Mouse (Mus musculus) bone marrow macrophage, adult 2 months (primary cell): ENCODE results near the gene Ano10. TPM values are rescaled to one million over a fixed set of nuclear protein-coding genes. Genes with fewer than 3 reads are reported as not detected.
"Not testable (repeated sequence)": the region's sequence is repeated elsewhere in the genome, so short reads cannot be mapped to it uniquely, and the experiment has no call there.

Experiments
- H3K27ac ChIP-seq: 2 replicates; pipeline ENCODE4 v1.5.1; 2012; ENCODE audit warnings: low read depth, low read length; ENCODE audit not compliant: insufficient read depth
- H3K4me1 ChIP-seq: 2 replicates; pipeline ENCODE4 v1.6.1; 2012; ENCODE audit warnings: low read length; ENCODE audit not compliant: control insufficient read depth, insufficient read depth
- H3K4me3 ChIP-seq: 2 replicates; pipeline ENCODE4 v1.5.1; 2012; ENCODE audit warnings: mild to moderate bottlenecking, low read length, moderate library complexity; ENCODE audit not compliant: insufficient read depth
- CTCF ChIP-seq: IDR thresholded peaks from 2 replicates; pipeline ENCODE4 v1.5.1; 2012; ENCODE audit warnings: low read depth, mild to moderate bottlenecking, low read length, moderate library complexity
- POLR2A ChIP-seq: IDR thresholded peaks from 2 replicates; pipeline ENCODE4 v1.6.1; 2012; ENCODE audit warnings: mild to moderate bottlenecking, low read depth, low read length, borderline replicate concordance
- polyA plus RNA-seq: library from polyadenylated mRNA; stranded (reverse); fragments of >200 nt; gene quantifications from 2 replicates; pipeline ENCODE4 v1.2.4, GENCODE M21; 2012; ENCODE audit not compliant: missing spikeins, insufficient read depth, insufficient read length

Gene Ano10
- polyA plus RNA-seq, 1 experiment = 24.7 TPM

GRCm38 (mm10) chr9:122177256-122178220 is 116.7 kb downstream of the Ano10 start:
- Histone ChIP-seq H3K4me3 (no peak overlapping the region), H3K4me1 (peaks cover 11% of the 10 kb centered on the region), H3K27ac (no peak overlapping the region)
- TF ChIP-seq POLR2A = no peak
- no peak for TF ChIP-seq CTCF

DNA sequence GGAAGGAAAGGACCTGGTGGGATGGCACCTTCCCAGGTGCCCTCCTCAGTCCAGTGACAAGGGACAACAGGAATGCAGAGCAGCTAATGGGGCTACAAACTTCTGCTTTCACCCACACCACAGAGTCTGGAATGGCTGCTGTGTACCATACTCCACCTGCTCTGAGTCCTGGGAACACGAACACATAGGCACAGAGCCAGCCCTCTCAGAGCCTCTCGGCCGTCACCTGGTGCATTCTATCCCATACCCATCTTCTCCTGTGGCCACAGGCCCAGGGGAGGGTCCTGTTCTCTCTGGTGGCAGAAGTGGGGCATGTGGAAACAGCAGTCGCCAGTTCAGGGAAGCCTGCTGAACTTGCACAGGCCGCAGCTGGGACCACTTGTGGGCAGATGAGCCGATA is 119.5 kb downstream of the Ano10 start:
- H3K27ac ChIP-seq = no peak overlapping the region
- no peak for TF ChIP-seq POLR2A
- no peak for TF ChIP-seq CTCF
- H3K4me1 ChIP-seq = peaks cover 2% of the 10 kb centered on the region
- H3K4me3 ChIP-seq = no peak overlapping the region

DNA sequence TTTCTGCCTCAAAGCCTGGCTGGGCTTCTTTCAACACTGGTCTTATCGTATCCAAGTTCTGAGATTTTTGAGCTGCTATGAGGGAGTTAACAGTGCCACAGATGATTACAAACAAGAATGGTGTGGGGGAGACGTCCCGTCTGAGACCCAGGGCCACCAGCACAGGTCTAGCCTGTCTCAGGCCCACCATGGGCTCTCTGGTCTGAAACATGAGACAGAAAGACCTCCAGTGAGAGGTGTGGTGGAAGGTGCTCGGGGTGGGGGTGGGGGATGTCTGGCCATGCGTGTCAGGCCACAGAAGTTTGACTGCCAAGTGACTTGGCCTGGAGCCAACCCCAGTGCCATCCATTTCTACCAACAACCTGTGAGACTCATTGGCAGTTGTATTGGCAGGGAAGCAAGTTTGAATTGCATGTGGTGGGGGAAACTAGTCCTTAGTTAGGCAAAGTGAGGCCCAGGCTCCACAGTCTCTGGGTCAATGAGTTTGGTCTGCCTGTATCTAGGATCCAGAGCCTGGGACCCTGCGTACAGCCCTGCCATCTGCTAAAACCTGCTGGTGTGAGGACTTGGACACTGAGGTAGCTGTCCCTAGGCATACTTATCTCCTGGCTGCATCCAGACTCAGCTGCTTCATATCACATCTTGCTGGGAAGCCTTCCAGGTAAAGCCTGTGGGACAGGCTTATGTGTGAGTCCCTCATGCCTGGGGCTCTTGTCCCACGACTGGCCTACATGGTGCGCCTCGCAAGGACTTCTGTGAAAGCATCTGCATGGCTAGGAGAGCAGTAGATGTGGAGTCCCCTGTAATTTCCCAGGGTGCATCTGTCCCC is 120.6 kb downstream of the Ano10 start:
- no peak overlapping the region for H3K27ac ChIP-seq
- TF ChIP-seq POLR2A (no peak), CTCF (no peak)
- no peak overlapping the region for H3K4me3 ChIP-seq
- H3K4me1 ChIP-seq = no peaks in the 10 kb centered on the region

DNA sequence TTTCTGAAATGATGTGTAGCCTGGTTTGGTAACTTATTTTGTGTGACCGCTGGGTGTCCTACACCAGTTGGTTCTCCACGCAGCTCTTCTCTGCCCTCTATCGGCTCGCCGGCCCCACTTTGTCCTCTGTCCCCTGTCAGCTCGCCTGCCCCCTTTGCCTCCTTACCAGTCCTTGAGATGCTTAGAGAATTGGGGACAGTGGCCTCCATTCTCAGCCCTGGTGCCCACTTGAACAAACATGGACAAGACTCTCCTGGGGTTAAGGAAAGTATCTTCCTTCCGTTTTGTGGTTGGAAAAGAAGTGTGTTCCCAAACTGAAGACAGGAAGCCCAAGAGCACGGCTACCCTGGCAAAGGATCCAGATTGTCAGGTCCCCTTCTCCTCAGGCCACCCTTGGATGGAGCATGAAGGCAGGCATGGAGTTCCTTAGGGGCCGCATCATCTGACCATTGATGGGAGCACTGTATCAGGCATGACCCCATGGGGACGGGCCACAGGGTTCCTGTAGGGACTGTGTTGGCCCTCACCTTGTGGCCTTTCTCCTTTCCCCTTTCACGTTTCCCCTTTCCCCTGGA is 121.5 kb downstream of the Ano10 start:
- Histone ChIP-seq H3K4me1 (no peaks in the 10 kb centered on the region), H3K4me3 (no peak overlapping the region), H3K27ac (no peak overlapping the region)
- TF ChIP-seq POLR2A (no peak), CTCF (no peak)

- TF ChIP-seq POLR2A (no peak), CTCF (no peak)
These were observed 124.3 kb downstream of the Ano10 start for GRCm38 (mm10) chr9:122169901-122170300.

DNA sequence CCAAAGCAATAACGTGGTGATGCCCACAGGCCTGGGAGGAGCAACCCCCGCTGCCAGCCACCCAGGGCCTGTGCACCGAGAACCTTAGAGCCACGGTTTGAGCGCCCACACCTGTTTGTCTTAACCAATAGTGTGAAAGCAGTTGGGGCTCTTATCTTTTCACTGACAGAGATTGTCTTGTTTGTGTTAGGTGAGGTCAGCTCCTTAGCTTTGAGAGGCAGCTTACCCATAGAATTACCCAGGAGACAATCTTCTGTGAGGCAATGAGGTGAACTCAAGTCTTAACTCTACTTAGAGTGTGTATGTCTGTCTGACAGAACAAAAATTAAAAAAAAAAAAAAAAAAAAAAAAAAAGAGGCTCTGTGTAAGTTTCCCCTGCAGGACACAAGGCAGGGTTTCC is 126.5 kb downstream of the Ano10 start:
- not testable (repeated sequence) for H3K4me3 ChIP-seq, H3K4me1 ChIP-seq, H3K27ac ChIP-seq

More at GRCm38 (mm10) chr9:122169901-122170300, 124.3 kb downstream of the Ano10 start:
- Histone ChIP-seq H3K4me1 (no peaks in the 10 kb centered on the region), H3K27ac (no peak overlapping the region), H3K4me3 (no peak overlapping the region)

GRCm38 (mm10) chr9:122164535-122164934 is 129.7 kb downstream of the Ano10 start:
- Histone ChIP-seq H3K4me1 (no peaks in the 10 kb centered on the region), H3K27ac (no peak overlapping the region), H3K4me3 (no peak overlapping the region)
- TF ChIP-seq POLR2A = no peak
- no peak for TF ChIP-seq CTCF

GRCm38 (mm10) chr9:122157079-122157441 is 137.2 kb downstream of the Ano10 start:
- Histone ChIP-seq H3K27ac (no peak overlapping the region), H3K4me3 (no peak overlapping the region)
- TF ChIP-seq POLR2A (no peak), CTCF (no peak)

DNA sequence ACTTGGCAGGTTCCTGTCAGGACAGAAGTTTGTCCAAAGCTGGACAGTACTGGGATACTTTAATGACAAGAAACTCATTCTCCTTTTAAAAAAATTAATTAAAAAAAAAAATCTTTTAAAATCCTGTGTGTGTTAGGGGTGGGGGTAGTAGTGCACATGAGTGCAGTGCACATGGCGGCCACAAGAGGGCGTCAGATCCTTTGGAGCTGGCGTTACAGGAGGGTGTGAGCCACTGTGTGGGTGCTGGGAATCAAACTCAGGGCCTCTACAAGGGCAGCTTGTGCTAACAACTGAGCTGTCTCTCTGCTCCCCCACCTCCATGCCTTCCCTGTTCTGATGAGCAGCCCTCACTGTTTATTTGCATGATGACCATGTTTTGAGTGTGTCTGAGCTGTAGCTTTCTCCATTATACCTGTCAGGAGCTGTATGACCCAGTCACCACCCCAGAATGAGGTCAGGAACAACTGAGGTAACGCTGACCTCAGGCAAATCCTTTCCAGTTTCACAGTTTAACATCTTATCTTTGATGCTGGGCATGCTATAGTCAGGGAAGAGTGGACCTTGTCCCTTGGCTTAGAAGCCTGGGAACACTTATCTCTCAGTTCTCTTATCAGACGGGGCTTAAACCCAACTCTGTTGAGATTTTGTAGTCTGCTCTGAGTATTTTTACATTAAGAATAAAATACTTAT is 137.7 kb downstream of the Ano10 start:
- peaks cover 2% of the 10 kb centered on the region; the same call in 1 of the 2 replicates for H3K4me1 ChIP-seq
- no peak overlapping the region for H3K4me3 ChIP-seq
- no peak overlapping the region for H3K27ac ChIP-seq
- TF ChIP-seq POLR2A = no peak
- peak; percentile 58; the same call in 1 of the 2 replicates for TF ChIP-seq CTCF

More at GRCm38 (mm10) chr9:122157079-122157441, 137.2 kb downstream of the Ano10 start:
- peaks cover 2% of the 10 kb centered on the region; the same call in 1 of the 2 replicates for H3K4me1 ChIP-seq

DNA sequence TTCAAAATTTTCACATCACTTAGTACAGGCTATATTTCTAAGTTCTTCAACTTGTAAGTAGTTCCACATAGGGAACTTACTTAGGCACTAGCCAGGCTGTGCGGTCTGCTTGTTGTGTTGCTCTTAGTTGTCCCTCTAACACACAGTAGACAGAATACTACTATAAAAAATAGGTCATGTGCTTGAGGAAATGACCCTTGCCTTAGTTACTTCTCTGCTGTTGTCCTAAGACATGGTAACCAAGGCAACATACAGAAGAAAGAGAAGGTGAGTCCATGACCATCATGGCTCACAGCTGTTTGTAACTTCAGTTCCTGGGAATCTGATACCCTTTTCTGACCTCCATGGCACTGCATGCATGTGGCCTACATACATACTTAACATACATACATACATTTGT is 139.0 kb downstream of the Ano10 start:
- peaks cover 2% of the 10 kb centered on the region; the same call in 1 of the 2 replicates for H3K4me1 ChIP-seq

More for the DNA sequence above, 139.0 kb downstream of the Ano10 start:
- H3K27ac ChIP-seq = no peak overlapping the region
- H3K4me3 ChIP-seq = no peak overlapping the region
- TF ChIP-seq POLR2A (no peak), CTCF (no peak)
